Mouse (Mus musculus): ENCODE data around the gene Casr.

Casr gene

GRCm38 (mm10) chr16:36475530-36475929 is 86.4 kb downstream of the Casr start:
- Histone ChIP-seq H3K27me3 (ENCODE audit: control insufficient read depth, insufficient read depth, low read length, poor library complexity, severe bottlenecking) (no peaks in the 10 kb centered on the region), H3K36me3 (ENCODE audit: control insufficient read depth, insufficient read depth, low read length, poor library complexity, severe bottlenecking) (no peaks in the 10 kb centered on the region)
- no peak for DNase-seq (ENCODE audit: low read depth, low spot score)

- DNase-seq (ENCODE audit: low read depth, low spot score) = no peak
- no peaks in the 10 kb centered on the region for H3K36me3 ChIP-seq (ENCODE audit: control insufficient read depth, insufficient read depth, low read length, poor library complexity, severe bottlenecking)
- no peaks in the 10 kb centered on the region for H3K27me3 ChIP-seq (ENCODE audit: control insufficient read depth, insufficient read depth, low read length, poor library complexity, severe bottlenecking)
Measured at GRCm38 (mm10) chr16:36474849-36475248, 87.1 kb downstream of the Casr start.

- no peaks in the 10 kb centered on the region for H3K36me3 ChIP-seq (ENCODE audit: control insufficient read depth, insufficient read depth, low read length, poor library complexity, severe bottlenecking)
- H3K27me3 ChIP-seq (ENCODE audit: control insufficient read depth, insufficient read depth, low read length, poor library complexity, severe bottlenecking) = no peaks in the 10 kb centered on the region
- DNase-seq (ENCODE audit: low read depth, low spot score) = peak; percentile 63
Measured at GRCm38 (mm10) chr16:36473217-36474216, 88.4 kb downstream of the Casr start.

- DNase-seq (ENCODE audit: low read depth, low spot score) = no peak
- Histone ChIP-seq H3K36me3 (ENCODE audit: control insufficient read depth, insufficient read depth, low read length, poor library complexity, severe bottlenecking) (no peaks in the 10 kb centered on the region), H3K27me3 (ENCODE audit: control insufficient read depth, insufficient read depth, low read length, poor library complexity, severe bottlenecking) (no peaks in the 10 kb centered on the region)
Measured at GRCm38 (mm10) chr16:36471066-36471633, 90.8 kb downstream of the Casr start.

GRCm38 (mm10) chr16:36469955-36470478 is 91.9 kb downstream of the Casr start:
- Histone ChIP-seq H3K27me3 (ENCODE audit: control insufficient read depth, insufficient read depth, low read length, poor library complexity, severe bottlenecking) (no peaks in the 10 kb centered on the region), H3K36me3 (ENCODE audit: control insufficient read depth, insufficient read depth, low read length, poor library complexity, severe bottlenecking) (no peaks in the 10 kb centered on the region)
- DNase-seq (ENCODE audit: low read depth, low spot score) = peak; percentile 72

- H3K36me3 ChIP-seq (ENCODE audit: control insufficient read depth, insufficient read depth, low read length, poor library complexity, severe bottlenecking) = no peaks in the 10 kb centered on the region
- DNase-seq (ENCODE audit: low read depth, low spot score) = no peak
- no peaks in the 10 kb centered on the region for H3K27me3 ChIP-seq (ENCODE audit: control insufficient read depth, insufficient read depth, low read length, poor library complexity, severe bottlenecking)
Measured at GRCm38 (mm10) chr16:36469367-36469766, 92.6 kb downstream of the Casr start.

- Histone ChIP-seq H3K27me3 (ENCODE audit: control insufficient read depth, insufficient read depth, low read length, poor library complexity, severe bottlenecking) (no peaks in the 10 kb centered on the region), H3K36me3 (ENCODE audit: control insufficient read depth, insufficient read depth, low read length, poor library complexity, severe bottlenecking) (no peaks in the 10 kb centered on the region)
- peak; percentile 44 for DNase-seq (ENCODE audit: low read depth, low spot score)
Measured at GRCm38 (mm10) chr16:36468862-36469261, 93.1 kb downstream of the Casr start.

GRCm38 (mm10) chr16:36467936-36468335 is 94.0 kb downstream of the Casr start:
- no peaks in the 10 kb centered on the region for H3K27me3 ChIP-seq (ENCODE audit: control insufficient read depth, insufficient read depth, low read length, poor library complexity, severe bottlenecking)
- DNase-seq (ENCODE audit: low read depth, low spot score) = no peak
- no peaks in the 10 kb centered on the region for H3K36me3 ChIP-seq (ENCODE audit: control insufficient read depth, insufficient read depth, low read length, poor library complexity, severe bottlenecking)

GRCm38 (mm10) chr16:36465436-36465835 is 96.5 kb downstream of the Casr start:
- DNase-seq (ENCODE audit: low read depth, low spot score) = no peak
- H3K27me3 ChIP-seq (ENCODE audit: control insufficient read depth, insufficient read depth, low read length, poor library complexity, severe bottlenecking) = no peaks in the 10 kb centered on the region
- H3K36me3 ChIP-seq (ENCODE audit: control insufficient read depth, insufficient read depth, low read length, poor library complexity, severe bottlenecking) = no peaks in the 10 kb centered on the region

- no peaks in the 10 kb centered on the region for H3K36me3 ChIP-seq (ENCODE audit: control insufficient read depth, insufficient read depth, low read length, poor library complexity, severe bottlenecking)
- no peaks in the 10 kb centered on the region for H3K27me3 ChIP-seq (ENCODE audit: control insufficient read depth, insufficient read depth, low read length, poor library complexity, severe bottlenecking)
- DNase-seq (ENCODE audit: low read depth, low spot score) = no peak
Measured at GRCm38 (mm10) chr16:36464076-36464475, 97.9 kb downstream of the Casr start.

GRCm38 (mm10) chr16:36460426-36460825 is 101.5 kb downstream of the Casr start:
- Histone ChIP-seq H3K36me3 (ENCODE audit: control insufficient read depth, insufficient read depth, low read length, poor library complexity, severe bottlenecking) (no peaks in the 10 kb centered on the region), H3K27me3 (ENCODE audit: control insufficient read depth, insufficient read depth, low read length, poor library complexity, severe bottlenecking) (no peaks in the 10 kb centered on the region)
- DNase-seq (ENCODE audit: low read depth, low spot score) = no peak

- H3K36me3 ChIP-seq (ENCODE audit: control insufficient read depth, insufficient read depth, low read length, poor library complexity, severe bottlenecking) = no peaks in the 10 kb centered on the region
- H3K27me3 ChIP-seq (ENCODE audit: control insufficient read depth, insufficient read depth, low read length, poor library complexity, severe bottlenecking) = no peaks in the 10 kb centered on the region
- no peak for DNase-seq (ENCODE audit: low read depth, low spot score)
Measured at GRCm38 (mm10) chr16:36455342-36455802, 106.6 kb downstream of the Casr start, which contains the start of gene Stfa3. Stfa3 (minus strand) TSS chr16:36455392.

All from splenic B cell, adult 2 months (primary cell).